Mouse (Mus musculus) A20 (cell line): ENCODE data around the gene Cd2ap.
"Not testable (repeated sequence)": the region's sequence is repeated elsewhere in the genome, so short reads cannot be mapped to it uniquely, and the experiment has no call there.

Source experiments
- DNase-seq: peaks from one replicate; pipeline ENCODE4 v3.0.0-alpha.2; 2011; ENCODE audit warnings: low read depth, low spot score

Cd2ap gene

DNA sequence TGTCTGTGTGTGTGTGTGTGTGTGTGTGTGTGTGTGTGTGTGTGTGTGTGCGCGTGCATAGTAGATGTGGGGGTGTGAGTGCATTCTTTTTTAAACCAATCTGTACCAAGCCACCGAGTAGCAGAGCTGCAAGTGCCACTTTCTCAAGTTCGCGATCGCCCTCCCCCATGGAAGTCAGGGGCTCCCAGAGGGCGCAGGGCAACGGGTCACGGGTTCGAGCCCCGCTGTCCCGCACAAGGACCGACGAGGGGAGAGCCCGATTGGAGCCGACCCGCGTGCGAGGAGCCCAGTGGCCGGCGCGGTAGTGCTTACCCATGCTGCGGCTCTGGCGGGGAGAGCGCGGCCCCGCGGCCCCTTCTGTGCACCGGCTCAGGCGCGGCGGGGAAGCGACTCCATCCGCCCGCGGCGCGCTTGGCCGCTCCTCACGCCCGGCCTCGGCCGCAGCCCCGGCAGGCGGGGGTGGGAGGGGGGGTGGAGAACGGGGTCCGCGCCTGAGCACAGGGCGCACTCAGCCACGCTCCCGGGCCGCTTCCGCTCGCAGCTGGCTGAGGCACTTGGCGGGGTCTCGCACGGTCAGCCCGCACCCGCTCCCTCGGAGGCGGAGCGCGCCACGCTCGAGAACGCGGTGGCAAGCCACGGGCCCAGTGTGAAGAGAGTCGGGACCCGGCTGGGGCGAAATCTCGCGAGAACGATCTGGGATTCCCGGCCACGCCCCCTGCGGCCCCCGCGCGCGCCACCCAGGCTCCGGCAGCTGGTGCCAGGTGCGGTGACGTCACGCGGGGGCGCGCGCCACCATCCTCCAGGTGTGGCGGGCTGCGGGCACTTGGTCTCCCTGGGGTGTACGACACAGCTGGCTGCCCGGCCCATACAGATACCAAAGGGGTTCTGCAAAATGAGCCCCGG, at the start of gene Cd2ap:
TSS of gene Cd2ap (minus strand) at position 665 of the 903 bp plus-strand sequence.
- DNase-seq: peak; percentile 99

DNA sequence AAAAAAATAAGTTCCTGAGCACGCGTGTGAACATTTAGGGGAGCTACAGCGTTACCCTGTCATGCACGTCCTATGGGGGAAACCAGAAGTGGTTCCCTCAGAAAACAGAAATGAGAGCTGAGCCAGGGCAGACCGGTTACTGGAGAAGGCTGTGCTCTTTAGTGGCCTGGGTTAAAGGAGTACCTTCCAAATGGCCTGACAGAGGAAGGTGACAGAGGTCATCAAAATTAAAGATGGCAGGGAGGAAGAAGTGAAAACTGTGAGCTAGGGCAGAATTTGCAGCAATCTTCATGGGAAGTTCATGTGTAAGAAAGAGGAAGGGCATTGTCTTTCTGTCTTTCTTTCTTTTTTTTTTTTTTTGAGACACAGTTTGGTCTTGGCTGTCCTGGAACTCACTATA, 48.3 kb upstream of the Cd2ap start:
- DNase-seq: peak; percentile 64

GRCm38 (mm10) chr17:42918810-42919209, 42.3 kb upstream of the Cd2ap start:
- no peak for DNase-seq

GRCm38 (mm10) chr17:42914726-42915125, 38.3 kb upstream of the Cd2ap start:
- peak; percentile 26 for DNase-seq

DNA sequence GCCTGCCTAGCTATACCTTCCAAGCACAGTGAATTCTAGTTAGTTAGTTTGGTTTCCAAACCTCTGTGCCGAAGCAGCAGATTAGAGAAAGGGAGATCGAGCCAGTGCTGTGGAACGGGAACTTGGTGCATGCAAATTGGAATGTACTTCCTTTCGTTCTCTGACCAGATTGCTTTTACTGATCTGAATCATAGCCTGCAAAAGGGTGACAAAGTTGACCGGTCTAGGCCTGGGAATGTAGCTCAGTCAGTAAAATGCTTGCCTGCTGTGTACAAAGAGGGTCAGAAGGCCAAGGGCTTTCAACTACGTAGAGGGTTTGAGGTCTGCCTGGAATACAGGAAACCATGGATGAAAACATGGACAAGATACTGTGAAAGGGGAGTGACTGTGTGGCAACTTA, 35.7 kb upstream of the Cd2ap start:
- no peak for DNase-seq

DNA sequence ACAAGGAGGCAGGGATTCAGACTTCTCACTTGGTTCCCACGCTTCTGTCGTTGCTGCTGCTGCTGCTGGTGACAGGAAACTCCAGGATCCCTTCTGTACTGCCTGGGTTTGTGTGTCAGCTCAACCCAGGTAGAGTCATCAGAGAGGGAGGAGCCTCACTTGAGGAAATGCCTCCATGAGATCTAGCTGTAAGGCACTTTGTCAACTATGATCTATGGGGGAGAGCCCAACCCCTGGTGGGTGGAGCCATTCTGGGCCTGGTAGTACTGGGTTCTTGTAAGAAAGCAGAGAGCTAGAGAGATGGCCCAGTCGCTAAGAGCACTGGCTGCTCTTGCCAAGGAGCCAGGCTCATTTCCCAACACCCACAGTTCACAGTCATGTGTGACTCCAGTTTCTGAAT, 34.0 kb upstream of the Cd2ap start:
- peak; percentile 73 for DNase-seq

DNA sequence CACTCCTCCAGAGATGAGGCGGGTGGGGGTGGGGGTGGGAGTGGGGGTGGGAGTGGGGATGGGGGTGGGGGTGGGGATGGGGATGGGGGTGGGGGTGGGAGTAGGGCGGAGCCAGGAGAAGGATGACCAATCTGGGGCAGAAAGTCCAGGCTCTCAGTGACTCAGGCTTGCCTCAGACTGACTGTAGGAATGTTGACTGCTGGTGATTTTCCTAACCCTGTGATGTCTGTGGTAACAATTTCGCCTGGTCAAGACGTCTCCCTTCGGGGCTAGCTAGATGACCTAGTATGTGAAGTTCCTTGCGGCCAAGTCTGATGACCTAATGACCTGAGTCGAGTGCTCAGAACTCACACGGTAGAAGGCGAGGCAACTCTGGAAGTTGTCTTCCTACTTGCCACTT, 32.9 kb upstream of the Cd2ap start:
- DNase-seq: no peak

GRCm38 (mm10) chr17:42908744-42909370, 32.4 kb upstream of the Cd2ap start:
- no peak for DNase-seq

DNA sequence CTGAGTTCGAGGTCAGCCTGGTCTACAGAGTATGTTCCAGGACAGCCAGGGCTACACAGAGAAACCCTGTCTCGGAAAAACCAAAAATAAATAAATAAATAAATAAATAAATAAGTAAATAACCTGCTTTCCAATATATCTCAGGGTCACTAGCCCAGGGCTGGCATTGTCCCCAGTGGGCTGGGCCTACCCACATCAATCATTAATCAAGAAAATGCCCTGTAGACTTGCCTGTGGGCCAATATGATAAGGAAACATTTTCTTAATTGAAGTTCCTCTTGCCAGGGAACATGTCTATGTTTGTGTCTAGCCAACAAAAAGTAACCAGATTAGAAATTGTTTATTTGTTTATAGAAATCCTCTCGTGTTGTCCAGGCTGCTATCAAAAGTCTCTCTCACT, 31.7 kb upstream of the Cd2ap start:
- no peak for DNase-seq

GRCm38 (mm10) chr17:42906456-42906855, 30.0 kb upstream of the Cd2ap start:
- not testable (repeated sequence) for DNase-seq

- no peak for DNase-seq
These were observed 29.5 kb upstream of the Cd2ap start for GRCm38 (mm10) chr17:42905919-42906318.

DNA sequence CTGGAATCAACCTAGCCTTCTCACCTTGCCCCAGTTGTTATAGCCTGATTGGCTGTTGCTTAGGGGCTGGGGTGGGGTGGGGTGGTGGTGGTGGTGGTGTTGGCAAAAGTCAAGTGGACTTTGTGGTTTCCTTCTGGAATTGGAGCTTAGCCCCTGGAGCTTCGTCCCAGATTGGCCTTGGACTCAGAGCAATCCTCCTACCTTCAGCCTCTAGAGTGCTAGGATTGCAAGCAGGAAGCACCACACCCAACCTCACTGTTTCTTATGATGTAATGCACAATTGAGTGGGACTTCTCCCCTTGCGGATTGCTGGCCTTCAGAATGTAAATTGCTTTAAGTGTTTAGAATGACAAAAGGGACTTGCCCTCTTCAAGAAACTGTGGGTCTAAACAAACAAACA, 24.3 kb upstream of the Cd2ap start:
- no peak for DNase-seq

DNA sequence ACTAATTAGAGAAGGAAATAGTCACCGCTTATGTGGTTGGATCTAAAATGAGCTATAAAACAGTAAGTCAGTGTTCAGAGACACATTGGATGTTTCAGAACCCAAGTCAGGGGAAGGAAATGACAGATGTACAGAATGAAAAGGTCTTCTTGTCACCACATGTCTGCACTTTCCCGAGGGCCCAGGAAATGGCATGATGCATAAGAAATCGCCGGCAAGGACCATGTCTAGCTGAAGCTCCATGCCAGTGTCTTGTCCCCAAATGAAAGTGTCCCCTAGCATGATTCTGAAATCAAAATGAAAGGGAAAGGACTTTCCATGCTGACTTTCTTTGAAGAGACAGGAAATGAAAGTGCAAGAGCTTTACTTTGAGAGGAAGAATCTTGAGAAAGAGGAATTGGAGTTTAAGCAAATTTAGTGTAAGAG, 10.8 kb upstream of the Cd2ap start:
- DNase-seq: peak; percentile 72

DNA sequence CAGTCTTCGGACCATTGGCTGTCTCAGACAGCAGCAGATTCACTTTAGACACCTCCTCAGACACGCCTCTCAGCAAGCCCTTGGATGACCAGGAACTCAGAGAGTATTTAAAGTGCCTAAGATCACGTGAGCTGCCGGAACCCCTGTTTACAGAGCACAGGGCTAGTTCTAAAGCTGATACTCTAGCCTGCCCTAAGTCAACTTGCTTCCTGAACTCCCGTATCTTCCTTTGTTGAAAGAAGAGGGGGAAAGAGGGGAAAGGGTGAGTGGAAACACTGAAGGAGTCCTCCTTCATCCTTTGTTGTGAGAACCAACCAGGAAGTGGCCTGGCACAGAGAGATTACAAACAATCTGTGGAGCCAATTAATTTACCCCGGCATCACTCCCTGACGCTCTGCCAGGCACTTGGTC, 8.6 kb upstream of the Cd2ap start:
- DNase-seq: no peak

GRCm38 (mm10) chr17:42884382-42884781, 7.9 kb upstream of the Cd2ap start:
- DNase-seq: no peak

DNA sequence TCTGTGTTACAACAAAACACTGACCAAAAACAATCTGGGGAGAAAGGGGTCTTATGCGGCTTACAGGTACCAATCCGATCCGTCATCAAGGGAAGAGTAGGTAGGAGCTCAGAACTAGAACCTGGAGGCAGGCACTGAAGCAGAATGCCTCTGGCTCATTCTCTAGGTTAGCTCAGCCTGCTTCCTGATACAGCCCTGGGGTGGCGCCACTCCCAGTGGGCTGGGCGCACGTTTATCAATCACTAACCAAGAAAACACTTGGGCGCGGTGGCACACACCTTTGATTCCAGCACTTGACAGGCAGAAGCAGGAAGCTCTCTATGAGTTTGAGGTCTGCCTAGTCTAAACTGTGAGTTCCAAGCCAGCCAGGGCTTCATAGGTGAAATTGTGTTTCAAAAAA, 7.3 kb upstream of the Cd2ap start:
- DNase-seq: peak; percentile 37

DNA sequence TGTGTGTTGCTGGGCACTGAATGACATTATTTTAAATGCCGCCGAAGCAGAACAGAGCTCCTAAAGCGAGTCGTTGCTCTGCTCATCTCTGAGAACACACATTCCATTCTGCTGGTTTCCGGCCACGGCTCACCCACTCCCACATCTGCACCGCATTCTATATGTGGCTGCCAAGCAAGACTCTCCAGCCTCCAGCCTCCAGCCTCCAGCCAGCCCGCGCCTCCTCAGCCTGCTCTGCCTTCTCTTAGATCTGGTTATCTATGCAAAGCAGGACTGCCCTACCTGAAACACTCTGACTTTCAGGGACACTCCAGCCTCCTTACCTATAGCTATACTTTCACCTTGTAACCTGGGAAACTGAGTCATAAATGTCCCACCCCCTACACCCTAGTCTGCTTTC, 6.8 kb upstream of the Cd2ap start:
- no peak for DNase-seq

DNA sequence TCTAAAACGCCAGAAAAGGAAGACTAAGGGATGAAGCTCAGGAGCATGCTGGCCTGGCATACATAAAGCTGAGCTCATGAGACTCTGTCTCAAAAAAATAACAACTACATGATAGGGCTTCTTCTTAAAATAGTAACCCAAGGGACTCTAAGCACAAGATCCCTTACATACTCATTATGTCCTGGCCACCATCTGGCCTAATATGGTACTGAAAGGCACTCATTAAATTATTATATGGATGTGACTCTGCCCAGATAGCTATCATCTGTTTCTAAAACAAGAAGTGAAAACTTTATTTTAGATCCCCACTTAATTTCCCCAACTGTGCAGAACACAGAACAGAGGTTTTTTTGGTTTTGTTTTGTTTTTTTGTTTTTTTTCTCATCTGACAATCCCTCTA, 6.4 kb upstream of the Cd2ap start:
- peak; percentile 81 for DNase-seq

GRCm38 (mm10) chr17:42876904-42877425, 500 bp upstream of the Cd2ap start:
- DNase-seq: no peak

DNA sequence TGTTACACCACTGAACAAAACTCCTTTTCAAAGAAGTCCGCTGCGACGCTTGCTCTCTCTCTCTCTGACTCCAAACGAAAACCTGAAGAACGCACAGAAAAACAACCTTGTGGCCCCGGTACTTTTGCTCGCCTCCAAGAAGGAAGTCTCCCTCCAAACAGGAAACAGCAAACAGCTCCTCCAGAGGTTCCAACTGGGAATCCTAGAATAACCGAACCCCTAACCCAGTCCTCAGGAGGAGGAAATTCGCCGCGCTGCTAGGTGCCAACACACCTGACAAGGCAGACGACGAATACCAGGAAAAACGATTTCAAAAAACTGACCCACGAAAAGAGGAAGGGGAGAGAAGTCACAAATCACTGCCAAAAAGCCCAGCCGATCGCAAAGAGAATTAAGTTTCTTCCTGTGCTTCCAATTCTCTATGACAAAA, 879 bp downstream of the Cd2ap start:
- DNase-seq: no peak

GRCm38 (mm10) chr17:42875015-42875414, 1.4 kb downstream of the Cd2ap start:
- peak; percentile 68 for DNase-seq

- peak; percentile 24 for DNase-seq
These were observed 6.0 kb downstream of the Cd2ap start for GRCm38 (mm10) chr17:42870465-42870864.

- DNase-seq: no peak
These were observed 13.3 kb downstream of the Cd2ap start for GRCm38 (mm10) chr17:42863186-42863585.
